Mouse (Mus musculus): ENCODE measurements around the gene Otulinl. TPM values are rescaled to one million over a fixed set of nuclear protein-coding genes. Genes with fewer than 3 reads are reported as not detected.

Otulinl gene
- polyA plus RNA-seq, 1 experiment from 2014 or later = 10.0 TPM

- no peaks in the 10 kb centered on the region for H3K4me1 ChIP-seq
- H3K27me3 ChIP-seq = no peaks in the 10 kb centered on the region
- H3K27ac ChIP-seq = no peak overlapping the region
- H3K4me3 ChIP-seq = no peak overlapping the region
- no peak overlapping the region for H3K4me2 ChIP-seq (replicated peaks)
- H3K9me3 ChIP-seq (replicated peaks) = no peaks in the 10 kb centered on the region
- ATAC-seq (ENCODE audit: low FRiP score) = no peak
- H3K36me3 ChIP-seq = peaks cover 40% of the 10 kb centered on the region; the same call in 1 of the 2 replicates
- no peak overlapping the region for H3K9ac ChIP-seq
- 87% methylated on average over 6 of the region's 6 CpGs for WGBS
Observed at GRCm38 (mm10) chr15:27620475-27621185, 60.7 kb downstream of the Otulinl start.

- Histone ChIP-seq H3K27ac (no peak overlapping the region), H3K4me2 (replicated peaks) (no peak overlapping the region), H3K9me3 (replicated peaks) (no peaks in the 10 kb centered on the region), H3K9ac (no peak overlapping the region), H3K4me3 (no peak overlapping the region), H3K27me3 (no peaks in the 10 kb centered on the region), H3K36me3 (peaks cover 42% of the 10 kb centered on the region), H3K4me1 (no peaks in the 10 kb centered on the region)
- WGBS = 91% methylated on average over 3 of the region's 3 CpGs
- no peak for ATAC-seq (ENCODE audit: low FRiP score)
Observed at GRCm38 (mm10) chr15:27619683-27620082, 61.7 kb downstream of the Otulinl start.

GRCm38 (mm10) chr15:27618778-27619533 is 62.4 kb downstream of the Otulinl start:
- Histone ChIP-seq H3K4me2 (replicated peaks) (no peak overlapping the region), H3K9me3 (replicated peaks) (no peaks in the 10 kb centered on the region), H3K4me1 (no peaks in the 10 kb centered on the region), H3K9ac (no peak overlapping the region), H3K27me3 (no peaks in the 10 kb centered on the region), H3K36me3 (peaks cover 46% of the 10 kb centered on the region), H3K27ac (no peak overlapping the region), H3K4me3 (no peak overlapping the region)
- no peak for ATAC-seq (ENCODE audit: low FRiP score)
- 88% methylated on average over 6 of the region's 6 CpGs for WGBS

GRCm38 (mm10) chr15:27617227-27617626 is 64.2 kb downstream of the Otulinl start:
- Histone ChIP-seq H3K4me3 (no peak overlapping the region), H3K36me3 (peaks cover 37% of the 10 kb centered on the region), H3K27ac (no peak overlapping the region), H3K4me1 (0 out of 2 replicates have a peak, but pooled peaks cover 4% of the 10 kb centered on the region), H3K4me2 (replicated peaks) (no peak overlapping the region), H3K27me3 (no peaks in the 10 kb centered on the region), H3K9me3 (replicated peaks) (no peaks in the 10 kb centered on the region), H3K9ac (no peak overlapping the region)
- no peak for ATAC-seq (ENCODE audit: low FRiP score)
- 95% methylated on average over 3 of the region's 3 CpGs for WGBS

- H3K9me3 ChIP-seq (replicated peaks) = no peaks in the 10 kb centered on the region
- no peak overlapping the region for H3K4me3 ChIP-seq
- no peak for ATAC-seq (ENCODE audit: low FRiP score)
- 81% methylated on average over 4 of the region's 4 CpGs for WGBS
- H3K4me2 ChIP-seq (replicated peaks) = no peak overlapping the region
- H3K4me1 ChIP-seq = 0 out of 2 replicates have a peak, but pooled peaks cover 4% of the 10 kb centered on the region
- no peak overlapping the region for H3K27ac ChIP-seq
- no peaks in the 10 kb centered on the region for H3K27me3 ChIP-seq
- H3K9ac ChIP-seq = no peak overlapping the region
- H3K36me3 ChIP-seq = peaks cover 35% of the 10 kb centered on the region
Observed at GRCm38 (mm10) chr15:27616159-27616558, 65.2 kb downstream of the Otulinl start.

GRCm38 (mm10) chr15:27613255-27613654 is 68.1 kb downstream of the Otulinl start:
- no peaks in the 10 kb centered on the region for H3K27me3 ChIP-seq
- peaks cover 38% of the 10 kb centered on the region for H3K36me3 ChIP-seq
- peak; percentile 41; the same call in 1 of the 2 replicates for ATAC-seq (ENCODE audit: low FRiP score)
- 93% methylated on average over 4 of the region's 4 CpGs for WGBS
- no peak overlapping the region for H3K4me3 ChIP-seq
- no peaks in the 10 kb centered on the region for H3K9me3 ChIP-seq (replicated peaks)
- H3K9ac ChIP-seq = no peak overlapping the region
- H3K4me2 ChIP-seq (replicated peaks) = no peak overlapping the region
- no peak overlapping the region for H3K27ac ChIP-seq
- H3K4me1 ChIP-seq = 0 out of 2 replicates have a peak, but pooled peaks cover 4% of the 10 kb centered on the region

- Histone ChIP-seq H3K9me3 (replicated peaks) (no peaks in the 10 kb centered on the region), H3K4me1 (0 out of 2 replicates have a peak, but pooled peaks cover 4% of the 10 kb centered on the region), H3K27me3 (no peaks in the 10 kb centered on the region), H3K4me3 (no peak overlapping the region), H3K36me3 (peaks cover 41% of the 10 kb centered on the region), H3K27ac (no peak overlapping the region), H3K4me2 (replicated peaks) (no peak overlapping the region), H3K9ac (no peak overlapping the region)
- WGBS = 41% methylated on average over 6 of the region's 6 CpGs
- ATAC-seq (ENCODE audit: low FRiP score) = peak; percentile 91
Observed at GRCm38 (mm10) chr15:27612533-27613221, 68.7 kb downstream of the Otulinl start.

GRCm38 (mm10) chr15:27609554-27609953 is 71.8 kb downstream of the Otulinl start:
- H3K27ac ChIP-seq = no peak overlapping the region
- H3K27me3 ChIP-seq = no peaks in the 10 kb centered on the region
- peaks cover 36% of the 10 kb centered on the region for H3K36me3 ChIP-seq
- no peaks in the 10 kb centered on the region for H3K9me3 ChIP-seq (replicated peaks)
- no peak overlapping the region for H3K4me2 ChIP-seq (replicated peaks)
- WGBS = 76% methylated on average over 4 of the region's 4 CpGs
- no peak overlapping the region for H3K9ac ChIP-seq
- no peak for ATAC-seq (ENCODE audit: low FRiP score)
- H3K4me3 ChIP-seq = no peak overlapping the region
- H3K4me1 ChIP-seq = 0 out of 2 replicates have a peak, but pooled peaks cover 4% of the 10 kb centered on the region

- Histone ChIP-seq H3K4me2 (replicated peaks) (no peak overlapping the region), H3K9ac (no peak overlapping the region), H3K4me1 (no peaks in the 10 kb centered on the region), H3K9me3 (replicated peaks) (no peaks in the 10 kb centered on the region), H3K36me3 (peaks cover 35% of the 10 kb centered on the region), H3K27ac (no peak overlapping the region), H3K27me3 (no peaks in the 10 kb centered on the region), H3K4me3 (no peak overlapping the region)
- WGBS = 90% methylated on average over 3 of the region's 3 CpGs
- ATAC-seq (ENCODE audit: low FRiP score) = no peak
Observed at GRCm38 (mm10) chr15:27605252-27605651, 76.1 kb downstream of the Otulinl start.

Other genes starting within 250 kb of the Otulinl start
- 15.2 and 15.7 TPM in 2 replicates for gene Ank, start 214.9 kb downstream of the Otulinl start, polyA plus RNA-seq (2016; fragmentation: Nextera tagmentation; extraction: Ambion mirVana)
- 29.7 TPM in 2 replicates for gene Otulin, start 50.9 kb downstream of the Otulinl start, polyA plus RNA-seq (2016; fragmentation: Nextera tagmentation; extraction: Ambion mirVana)

Data from hindbrain, embryonic 12.5 days (tissue).